Mouse (Mus musculus): ENCODE measurements around the gene Arvcf.

GRCm38 (mm10) chr16:18425475-18426214 lies 77.7 kb downstream of the Arvcf start:
- no peak for TF ChIP-seq CTCF (IDR thresholded peaks at IDR 0.05; ENCODE audit: low read depth, low read length)
- TF ChIP-seq POLR2A (IDR thresholded peaks at IDR 0.05; ENCODE audit: borderline replicate concordance, low read depth, low read length) = no peak
